Mouse (Mus musculus) heart, embryonic 16.5 days (tissue): Measurements from ENCODE around the gene Dppa1. TPM values are rescaled to one million over a fixed set of nuclear protein-coding genes. Genes with fewer than 3 reads are reported as not detected.

Source experiments
- ATAC-seq: fragments of 200-750 bp; cut with Nextera tagmentation; replicated peaks from 2 replicates; pipeline ENCODE4 v1.8.0; 2017; ENCODE audit warnings: moderate number of reproducible peaks; ENCODE audit not compliant: insufficient read depth, low FRiP score; ENCODE audit errors: extremely low read depth
- H3K27ac ChIP-seq: fragments of 300-500 bp; sonication (generic); 2 replicates; pipeline ENCODE4 v1.5.1; 2014; ENCODE audit warnings: mild to moderate bottlenecking, low read length, control low read depth, moderate library complexity
- H3K27me3 ChIP-seq: fragments of 300-500 bp; sonication (generic); 2 replicates; pipeline ENCODE4 v1.6.1; 2014; ENCODE audit warnings: low read length, mixed read lengths; ENCODE audit not compliant: control insufficient read depth, insufficient read depth
- H3K36me3 ChIP-seq: fragments of 300-500 bp; sonication (generic); 2 replicates; pipeline ENCODE4 v1.6.1; 2014; ENCODE audit not compliant: control insufficient read depth, insufficient read depth
- H3K4me1 ChIP-seq: fragments of 300-500 bp; sonication (generic); 2 replicates; pipeline ENCODE4 v1.6.1; 2014; ENCODE audit warnings: low read length, mixed read lengths; ENCODE audit not compliant: control insufficient read depth, insufficient read depth
- H3K4me2 ChIP-seq: fragments of 300-500 bp; sonication (generic); 2 replicates; pipeline ENCODE4 v1.6.1; 2014; ENCODE audit warnings: low read depth, mild to moderate bottlenecking, control low read depth, low read length
- H3K4me3 ChIP-seq: fragments of 300-500 bp; sonication (generic); 2 replicates; pipeline ENCODE4 v1.5.1; 2014; ENCODE audit warnings: mild to moderate bottlenecking, control low read depth, low read length
- H3K9ac ChIP-seq: fragments of 300-500 bp; sonication (generic); 2 replicates; pipeline ENCODE4 v1.6.1; 2014; ENCODE audit warnings: low read length, control low read depth
- H3K9me3 ChIP-seq: fragments of 300-500 bp; sonication (generic); replicated peaks from 2 replicates; pipeline ENCODE4 v1.6.1; 2016; ENCODE audit warnings: low read length; ENCODE audit not compliant: control insufficient read depth
- WGBS: fragments of 180-500 bp; shearing (Covaris S2); extraction: QIAGEN DNeasy Blood & Tissue Kit; methylation state at CpG from one replicate; pipeline ENCODE4 v1.1.7; 2014; 5-methylcytosine and 5-hydroxymethylcytosine counted together
- polyA plus RNA-seq: library from polyadenylated mRNA; unstranded; fragments of >200 nt; fragmentation: Nextera tagmentation; extraction: Ambion mirVana; gene quantifications from 2 replicates; pipeline ENCODE4 v1.2.1, GENCODE M21; 2015

Dppa1 gene
- polyA plus RNA-seq, 1 experiment from 2014 or later, result not detected

DNA sequence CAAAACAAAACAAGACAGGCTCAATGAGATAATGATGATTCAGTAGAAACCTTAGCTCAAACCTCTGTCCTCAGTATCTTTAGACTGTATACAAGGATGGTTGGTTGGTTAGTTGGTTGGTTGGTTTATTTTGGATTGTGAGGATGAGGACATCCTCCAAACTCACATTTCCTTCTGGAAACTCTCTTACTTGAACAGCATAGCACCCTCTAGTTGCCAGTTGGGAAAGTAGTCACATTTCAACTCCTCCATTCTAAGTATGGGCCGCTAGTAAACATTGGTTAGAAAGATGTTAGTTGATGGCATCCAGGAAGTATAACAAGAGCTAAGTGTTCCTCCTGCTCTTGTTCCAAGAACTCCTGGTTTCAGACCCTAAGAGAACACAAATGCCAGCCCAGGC, 60.0 kb downstream of the Dppa1 start:
- H3K27me3 ChIP-seq, result no peaks in the 10 kb centered on the region
- H3K36me3 ChIP-seq, result no peaks in the 10 kb centered on the region
- H3K4me2 ChIP-seq, result no peak overlapping the region
- no peak for ATAC-seq
- no peaks in the 10 kb centered on the region for H3K9me3 ChIP-seq
- 86% methylated on average over 1 of the region's 1 CpGs for WGBS
- H3K4me1 ChIP-seq, result peaks cover 3% of the 10 kb centered on the region; the same call in 1 of the 2 replicates
- no peak overlapping the region for H3K27ac ChIP-seq
- no peak overlapping the region for H3K9ac ChIP-seq
- no peak overlapping the region for H3K4me3 ChIP-seq

- no peaks in the 10 kb centered on the region for H3K9me3 ChIP-seq
- H3K4me3 ChIP-seq, result no peak overlapping the region
- no peak overlapping the region for H3K27ac ChIP-seq
- no peak overlapping the region for H3K4me2 ChIP-seq
- H3K36me3 ChIP-seq, result no peaks in the 10 kb centered on the region
- no peaks in the 10 kb centered on the region for H3K4me1 ChIP-seq
- no peaks in the 10 kb centered on the region for H3K27me3 ChIP-seq
- ATAC-seq, result no peak
- WGBS, result 89% methylated on average over 2 of the region's 2 CpGs
- H3K9ac ChIP-seq, result no peak overlapping the region
Measured at GRCm38 (mm10) chr11:46565967-46566366, 63.1 kb downstream of the Dppa1 start.

DNA sequence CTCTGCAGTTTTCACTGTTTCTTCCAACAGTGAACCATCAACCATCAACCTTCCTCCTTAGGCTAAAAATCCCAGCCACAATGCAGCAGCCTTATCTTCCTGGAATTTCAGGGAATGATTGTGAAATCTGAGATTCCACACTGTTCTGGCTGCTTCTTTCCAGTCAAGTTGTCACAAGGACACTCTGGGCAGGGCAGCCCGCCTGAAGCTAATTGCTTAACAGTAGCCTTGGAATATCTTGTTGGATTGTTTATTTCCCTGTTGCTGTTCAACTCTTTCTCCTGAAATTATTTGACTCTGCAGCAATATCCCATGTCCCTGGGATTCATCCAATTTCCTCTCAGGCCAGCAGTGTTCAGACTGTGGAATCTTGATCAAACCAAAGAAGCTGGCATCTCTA, 64.4 kb downstream of the Dppa1 start:
- Histone ChIP-seq H3K9me3 (no peaks in the 10 kb centered on the region), H3K27ac (no peak overlapping the region), H3K4me2 (no peak overlapping the region), H3K4me1 (no peaks in the 10 kb centered on the region), H3K36me3 (no peaks in the 10 kb centered on the region), H3K9ac (no peak overlapping the region), H3K27me3 (no peaks in the 10 kb centered on the region), H3K4me3 (no peak overlapping the region)
- WGBS, result 33% methylated on average over 1 of the region's 1 CpGs
- no peak for ATAC-seq

- no peak overlapping the region for H3K9ac ChIP-seq
- H3K4me2 ChIP-seq, result no peak overlapping the region
- no peak for ATAC-seq
- WGBS, result 79% methylated on average over 4 of the region's 4 CpGs
- no peak overlapping the region for H3K4me3 ChIP-seq
- H3K4me1 ChIP-seq, result no peaks in the 10 kb centered on the region
- H3K27ac ChIP-seq, result no peak overlapping the region
- H3K9me3 ChIP-seq, result no peaks in the 10 kb centered on the region
- H3K36me3 ChIP-seq, result no peaks in the 10 kb centered on the region
- H3K27me3 ChIP-seq, result no peaks in the 10 kb centered on the region
Measured at GRCm38 (mm10) chr11:46561096-46561495, 68.0 kb downstream of the Dppa1 start.

Other genes starting within 250 kb of the Dppa1 start
- 2.0 and 5.2 TPM in 2 replicates for gene Itk, start 239.7 kb downstream of the Dppa1 start, polyA plus RNA-seq
- 0.18 TPM in 1 of 2 replicates, not detected in the other for gene Fam71b, start 232.7 kb downstream of the Dppa1 start, polyA plus RNA-seq
- 43.6 and 47.8 TPM in 2 replicates for gene Med7, start 192.3 kb downstream of the Dppa1 start, polyA plus RNA-seq
- gene Havcr2, start 174.3 kb downstream of the Dppa1 start, polyA plus RNA-seq, result 0.32 and 0.37 TPM in 2 replicates
- not detected in 2 replicates for gene Gm12169, start 105.0 kb downstream of the Dppa1 start, polyA plus RNA-seq
- 0.09 and 0.16 TPM in 2 replicates for gene BC053393, start 57.7 kb downstream of the Dppa1 start, polyA plus RNA-seq
- 0.08 TPM in 1 of 2 replicates, not detected in the other for gene Timd2, start 77.8 kb upstream of the Dppa1 start, polyA plus RNA-seq
- 0.16 TPM in 1 of 2 replicates, not detected in the other for gene Havcr1, start 105.8 kb upstream of the Dppa1 start, polyA plus RNA-seq
- 0.52 and 0.84 TPM in 2 replicates for gene Timd4, start 181.5 kb upstream of the Dppa1 start, polyA plus RNA-seq